Mouse (Mus musculus) ES-Bruce4 (cell line): ENCODE measurements at regions not wholly inside any gene's neighbourhood (a gene's known extent, or its start where the extent isn't known, plus 50 kb on each side); places are given as distances from the start of the nearest gene placed in this dataset.

ENCODE experiments used
- CTCF ChIP-seq: IDR thresholded peaks from one replicate; pipeline ENCODE4 v1.8.1; 2011; ENCODE audit warnings: low read depth, low read length
- EP300 ChIP-seq: IDR thresholded peaks from 2 replicates; pipeline ENCODE4 v1.6.1; 2011; ENCODE audit warnings: low read depth, low read length; ENCODE audit not compliant: insufficient read depth
- POLR2A ChIP-seq: IDR thresholded peaks from one replicate; pipeline ENCODE4 v1.8.1; 2011; ENCODE audit warnings: low read length; ENCODE audit not compliant: insufficient read depth

DNA sequence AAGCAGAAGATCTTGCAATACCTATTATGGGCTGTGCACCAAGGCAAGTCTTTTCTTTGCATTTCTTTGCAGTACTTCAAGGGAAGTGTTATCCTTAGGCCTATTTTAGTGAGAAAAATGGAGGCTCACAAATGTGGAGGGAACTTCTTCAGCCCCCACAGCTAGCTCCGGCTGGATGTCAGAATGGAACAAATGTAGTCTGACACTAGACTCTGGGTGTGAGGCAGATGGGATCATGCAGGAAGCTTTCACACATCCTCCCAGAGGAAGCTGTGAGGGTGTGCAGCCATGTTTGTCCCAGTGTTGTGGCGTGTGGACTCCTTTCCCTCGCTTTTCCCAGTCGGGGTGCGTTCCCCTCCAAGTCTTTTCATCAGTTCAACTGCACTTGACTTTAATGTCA is 268.0 kb downstream of the Gm11011 start:
- TF ChIP-seq POLR2A (no peak), CTCF (no peak), EP300 (no peak)
